Mouse (Mus musculus) fibroblast of lung, adult 2 months (primary cell): Measurements from ENCODE around the gene Tmem233.

Experiments
- DNase-seq: peaks from one replicate; pipeline ENCODE4 v3.0.0-alpha.2; 2011; ENCODE audit warnings: low read depth

The Tmem233 gene

GRCm38 (mm10) chr5:116029071-116029470 is 54.0 kb downstream of the Tmem233 start:
- no peak for DNase-seq

- DNase-seq, result no peak
Measured at GRCm38 (mm10) chr5:116026561-116026960, 56.5 kb downstream of the Tmem233 start.

- no peak for DNase-seq
Measured at GRCm38 (mm10) chr5:116026107-116026506, 56.9 kb downstream of the Tmem233 start.

GRCm38 (mm10) chr5:116024327-116024739 is 58.7 kb downstream of the Tmem233 start, which contains the start of gene Prkab1:
Gene Prkab1, minus strand, starts transcription at chr5:116024508.
- DNase-seq, result peak; percentile 87

- DNase-seq, result no peak
Measured at GRCm38 (mm10) chr5:116023821-116024284, 59.2 kb downstream of the Tmem233 start.

GRCm38 (mm10) chr5:116023251-116023661 is 59.8 kb downstream of the Tmem233 start:
- peak; percentile 34 for DNase-seq

GRCm38 (mm10) chr5:116022658-116023200 is 60.3 kb downstream of the Tmem233 start:
- DNase-seq, result no peak

- DNase-seq, result no peak
Measured at GRCm38 (mm10) chr5:116022131-116022530, 60.9 kb downstream of the Tmem233 start.

- no peak for DNase-seq
Measured at GRCm38 (mm10) chr5:116021552-116021951, 61.5 kb downstream of the Tmem233 start.

- no peak for DNase-seq
Measured at GRCm38 (mm10) chr5:116019371-116019770, 63.7 kb downstream of the Tmem233 start.

- no peak for DNase-seq
Measured at GRCm38 (mm10) chr5:116018784-116019183, 64.3 kb downstream of the Tmem233 start.

GRCm38 (mm10) chr5:116018196-116018595 is 64.8 kb downstream of the Tmem233 start:
- DNase-seq, result no peak

- no peak for DNase-seq
Measured at GRCm38 (mm10) chr5:116017391-116017790, 65.7 kb downstream of the Tmem233 start.

GRCm38 (mm10) chr5:116016542-116016941 is 66.5 kb downstream of the Tmem233 start:
- no peak for DNase-seq

- no peak for DNase-seq
Measured at GRCm38 (mm10) chr5:116014237-116014636, 68.8 kb downstream of the Tmem233 start.

- no peak for DNase-seq
Measured at GRCm38 (mm10) chr5:116013821-116014220, 69.2 kb downstream of the Tmem233 start.

GRCm38 (mm10) chr5:116012503-116012902 is 70.5 kb downstream of the Tmem233 start:
- no peak for DNase-seq

GRCm38 (mm10) chr5:116011700-116012099 is 71.3 kb downstream of the Tmem233 start:
- DNase-seq, result no peak

- no peak for DNase-seq
Measured at GRCm38 (mm10) chr5:116009884-116010627, 73.0 kb downstream of the Tmem233 start.

- peak; percentile 60 for DNase-seq
Measured at GRCm38 (mm10) chr5:116009091-116009851, 73.8 kb downstream of the Tmem233 start.

- no peak for DNase-seq
Measured at GRCm38 (mm10) chr5:116007723-116008122, 75.3 kb downstream of the Tmem233 start.

- no peak for DNase-seq
Measured at GRCm38 (mm10) chr5:116006324-116007099, 76.5 kb downstream of the Tmem233 start.
